Mouse (Mus musculus): ENCODE data around the gene Gm5447. TPM values are rescaled to one million over a fixed set of nuclear protein-coding genes. Genes with fewer than 3 reads are reported as not detected.

The Gm5447 gene
- polyA plus RNA-seq (2011; ENCODE audit: insufficient read depth, insufficient read length, low read depth, missing spikeins), result 0.38 TPM in 1 of 2 replicates, not detected in the other

DNA sequence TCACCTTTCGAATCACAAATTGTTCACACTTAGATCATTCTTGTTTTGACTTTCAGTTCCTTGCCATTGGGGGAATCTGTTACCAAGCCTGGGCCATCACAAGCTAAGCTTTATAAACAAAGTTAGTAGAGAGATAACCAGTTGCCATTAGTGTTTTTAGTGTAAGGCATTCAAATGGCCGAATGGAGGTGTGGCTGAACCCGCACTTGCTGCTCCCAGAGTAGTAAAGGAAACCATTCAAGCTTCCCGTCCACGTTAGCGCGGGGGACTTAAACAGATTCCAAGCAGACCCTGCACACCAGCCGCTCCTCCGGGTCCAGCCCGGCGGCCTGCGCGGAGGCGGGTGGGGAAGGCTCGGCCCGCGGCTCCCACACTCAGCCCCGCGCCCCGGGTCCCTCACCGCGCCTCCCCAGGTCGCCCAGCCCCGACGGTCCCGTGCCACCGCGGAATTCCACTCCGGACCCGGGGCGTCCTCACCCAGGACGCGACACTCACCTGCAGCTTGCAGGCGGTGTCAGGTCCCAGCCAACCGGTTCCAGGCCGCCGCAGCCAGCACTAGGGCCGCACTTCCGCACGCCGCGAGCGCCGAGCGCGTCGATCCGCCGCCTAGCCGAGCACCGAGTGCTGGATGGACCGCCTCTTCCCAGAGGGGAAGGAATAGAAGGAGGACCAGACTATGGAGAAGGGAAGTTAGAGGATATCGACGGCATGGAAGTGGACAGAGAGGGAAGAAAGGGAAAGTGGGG is at the start of gene Gm5447, which contains the start of gene Exoc2:
Gm5447 (plus strand) TSS at position 704 of the 746 bp plus-strand sequence.
Exoc2 (minus strand) TSS at position 593 of the 746 bp plus-strand sequence.
- peak within 1 kb of the TSS; percentile 70 for H3K9ac ChIP-seq (ENCODE audit: low read depth, poor library complexity, severe bottlenecking)
- no peaks in the 10 kb centered on the region for H3K36me3 ChIP-seq (ENCODE audit: control insufficient read depth, insufficient read depth, low read length, poor library complexity, severe bottlenecking)
- H3K27me3 ChIP-seq (ENCODE audit: control insufficient read depth, insufficient read depth, low read length, poor library complexity, severe bottlenecking), result no peaks in the 10 kb centered on the region
- no peaks in the 10 kb centered on the region for H3K4me1 ChIP-seq (ENCODE audit: control insufficient read depth, insufficient read depth, low read length)
- H3K27ac ChIP-seq (ENCODE audit: insufficient read depth, low read length), result peak within 1 kb of the TSS; percentile 26; the same call in 1 of the 2 replicates
- peak within 1 kb of the TSS; percentile 72 for H3K4me3 ChIP-seq (ENCODE audit: low read depth, low read length)
- no peaks in the 10 kb centered on the region for H3K9me3 ChIP-seq (replicated peaks; ENCODE audit: control insufficient read depth, insufficient read depth, low read length, poor library complexity, severe bottlenecking)
- TF ChIP-seq CTCF (IDR thresholded peaks at IDR 0.05; ENCODE audit: low read depth, low read length), result no peak
- TF ChIP-seq POLR2A (IDR thresholded peaks at IDR 0.05; ENCODE audit: insufficient read depth, low read length), result no peak
- TF ChIP-seq EP300 (IDR thresholded peaks at IDR 0.05; ENCODE audit: insufficient read depth, low read depth, low read length), result 0 out of 2 replicates have a peak, but pooled peaks have one; percentile 48

DNA sequence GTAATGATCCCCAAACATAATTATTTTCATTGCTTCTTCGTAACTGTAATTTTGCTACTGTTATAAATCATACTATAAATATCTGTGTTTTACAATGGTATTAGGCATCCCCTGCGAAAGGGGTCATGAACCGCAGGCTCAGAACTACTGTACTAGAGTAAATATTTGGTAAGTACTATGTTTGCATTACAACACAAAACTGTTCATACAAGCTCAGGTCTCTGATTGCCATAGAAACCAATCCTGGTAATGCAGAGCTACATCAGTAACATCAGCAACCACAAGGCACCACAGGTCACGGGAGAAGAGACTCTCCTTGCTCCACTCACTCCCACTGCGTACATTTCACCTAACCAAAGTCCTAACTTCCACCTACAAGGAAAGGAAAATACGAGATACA is 49.7 kb upstream of the Gm5447 start:
- Histone ChIP-seq H3K4me3 (ENCODE audit: low read depth, low read length) (no peak overlapping the region), H3K36me3 (ENCODE audit: control insufficient read depth, insufficient read depth, low read length, poor library complexity, severe bottlenecking) (no peaks in the 10 kb centered on the region; the same call in 1 of the 2 replicates), H3K27me3 (ENCODE audit: control insufficient read depth, insufficient read depth, low read length, poor library complexity, severe bottlenecking) (no peaks in the 10 kb centered on the region), H3K9ac (ENCODE audit: low read depth, poor library complexity, severe bottlenecking) (no peak overlapping the region), H3K27ac (ENCODE audit: insufficient read depth, low read length) (no peak overlapping the region), H3K9me3 (replicated peaks; ENCODE audit: control insufficient read depth, insufficient read depth, low read length, poor library complexity, severe bottlenecking) (no peaks in the 10 kb centered on the region), H3K4me1 (ENCODE audit: control insufficient read depth, insufficient read depth, low read length) (no peaks in the 10 kb centered on the region)
- TF ChIP-seq EP300 (IDR thresholded peaks at IDR 0.05; ENCODE audit: insufficient read depth, low read depth, low read length), result no peak
- TF ChIP-seq CTCF (IDR thresholded peaks at IDR 0.05; ENCODE audit: low read depth, low read length), result no peak
- no peak for TF ChIP-seq POLR2A (IDR thresholded peaks at IDR 0.05; ENCODE audit: insufficient read depth, low read length)

DNA sequence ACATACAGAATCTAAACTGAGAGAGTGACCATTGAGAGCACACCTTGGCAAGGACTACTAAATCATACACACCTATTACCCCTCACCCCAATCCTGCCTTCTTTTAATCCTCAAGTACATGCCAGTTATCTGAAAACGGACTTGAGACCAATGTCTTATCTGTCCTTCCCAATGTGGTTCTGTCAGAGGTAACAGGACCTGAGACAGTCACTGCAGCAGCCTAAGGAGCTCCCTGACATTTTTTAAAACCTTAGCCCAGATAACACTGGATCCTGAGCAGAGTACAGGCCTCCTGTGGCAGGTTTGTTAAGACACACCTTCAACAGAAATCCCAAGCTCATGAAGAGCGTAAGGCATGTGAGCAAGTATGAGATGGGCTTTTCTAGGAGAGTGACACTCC is 44.9 kb upstream of the Gm5447 start:
- Histone ChIP-seq H3K27me3 (ENCODE audit: control insufficient read depth, insufficient read depth, low read length, poor library complexity, severe bottlenecking) (no peaks in the 10 kb centered on the region), H3K9ac (ENCODE audit: low read depth, poor library complexity, severe bottlenecking) (no peak overlapping the region), H3K4me3 (ENCODE audit: low read depth, low read length) (no peak overlapping the region), H3K27ac (ENCODE audit: insufficient read depth, low read length) (no peak overlapping the region), H3K9me3 (replicated peaks; ENCODE audit: control insufficient read depth, insufficient read depth, low read length, poor library complexity, severe bottlenecking) (no peaks in the 10 kb centered on the region), H3K4me1 (ENCODE audit: control insufficient read depth, insufficient read depth, low read length) (peaks cover 2% of the 10 kb centered on the region), H3K36me3 (ENCODE audit: control insufficient read depth, insufficient read depth, low read length, poor library complexity, severe bottlenecking) (no peaks in the 10 kb centered on the region; the same call in 1 of the 2 replicates)
- TF ChIP-seq CTCF (IDR thresholded peaks at IDR 0.05; ENCODE audit: low read depth, low read length) (no peak), EP300 (IDR thresholded peaks at IDR 0.05; ENCODE audit: insufficient read depth, low read depth, low read length) (no peak), POLR2A (IDR thresholded peaks at IDR 0.05; ENCODE audit: insufficient read depth, low read length) (no peak)

DNA sequence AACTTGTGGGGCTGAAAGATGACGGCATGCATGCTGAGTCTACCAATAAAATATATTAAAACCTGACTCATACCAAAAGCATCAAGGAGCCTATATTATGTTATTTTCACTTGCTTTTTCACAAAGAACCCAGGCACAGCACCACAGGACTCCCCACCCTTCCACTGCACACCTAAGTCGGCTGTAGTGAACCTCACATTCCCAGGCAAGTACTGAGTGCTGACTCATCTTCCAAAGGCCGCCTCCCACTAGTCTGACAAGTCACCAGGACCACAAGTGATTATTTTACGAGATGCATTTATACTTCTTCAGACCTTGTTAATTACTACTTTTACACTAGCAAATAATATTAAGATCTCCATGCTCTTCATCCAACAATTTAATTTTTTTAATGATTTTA is 42.4 kb upstream of the Gm5447 start:
- no peak for TF ChIP-seq POLR2A (IDR thresholded peaks at IDR 0.05; ENCODE audit: insufficient read depth, low read length)
- no peak for TF ChIP-seq EP300 (IDR thresholded peaks at IDR 0.05; ENCODE audit: insufficient read depth, low read depth, low read length)
- TF ChIP-seq CTCF (IDR thresholded peaks at IDR 0.05; ENCODE audit: low read depth, low read length), result no peak
- no peaks in the 10 kb centered on the region for H3K9me3 ChIP-seq (replicated peaks; ENCODE audit: control insufficient read depth, insufficient read depth, low read length, poor library complexity, severe bottlenecking)
- H3K4me3 ChIP-seq (ENCODE audit: low read depth, low read length), result no peak overlapping the region
- H3K9ac ChIP-seq (ENCODE audit: low read depth, poor library complexity, severe bottlenecking), result no peak overlapping the region
- H3K27me3 ChIP-seq (ENCODE audit: control insufficient read depth, insufficient read depth, low read length, poor library complexity, severe bottlenecking), result no peaks in the 10 kb centered on the region
- no peaks in the 10 kb centered on the region for H3K36me3 ChIP-seq (ENCODE audit: control insufficient read depth, insufficient read depth, low read length, poor library complexity, severe bottlenecking)
- no peak overlapping the region for H3K27ac ChIP-seq (ENCODE audit: insufficient read depth, low read length)
- H3K4me1 ChIP-seq (ENCODE audit: control insufficient read depth, insufficient read depth, low read length), result peaks cover 2% of the 10 kb centered on the region

DNA sequence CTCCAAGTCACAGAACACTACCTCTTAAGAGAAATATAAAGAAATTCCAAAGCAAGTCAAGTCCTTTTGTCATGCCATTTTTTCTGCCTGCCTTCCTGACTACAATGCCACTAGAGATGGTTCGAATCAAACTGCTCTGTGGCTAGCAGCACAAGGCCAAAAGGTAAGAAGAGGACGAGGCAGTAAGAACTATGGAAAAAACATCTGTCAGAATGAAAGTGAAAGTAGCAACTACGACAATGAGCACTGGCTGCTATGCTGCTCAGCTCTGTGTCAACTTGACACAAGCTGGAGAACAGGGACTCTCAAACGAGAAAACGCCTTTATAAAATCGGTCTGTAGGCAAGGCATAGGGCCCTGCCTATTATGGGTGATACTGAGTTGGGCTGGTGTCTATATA is 41.0 kb upstream of the Gm5447 start:
- no peak overlapping the region for H3K27ac ChIP-seq (ENCODE audit: insufficient read depth, low read length)
- H3K9me3 ChIP-seq (replicated peaks; ENCODE audit: control insufficient read depth, insufficient read depth, low read length, poor library complexity, severe bottlenecking), result no peaks in the 10 kb centered on the region
- peaks cover 2% of the 10 kb centered on the region for H3K4me1 ChIP-seq (ENCODE audit: control insufficient read depth, insufficient read depth, low read length)
- H3K36me3 ChIP-seq (ENCODE audit: control insufficient read depth, insufficient read depth, low read length, poor library complexity, severe bottlenecking), result no peaks in the 10 kb centered on the region
- no peak overlapping the region for H3K9ac ChIP-seq (ENCODE audit: low read depth, poor library complexity, severe bottlenecking)
- no peaks in the 10 kb centered on the region for H3K27me3 ChIP-seq (ENCODE audit: control insufficient read depth, insufficient read depth, low read length, poor library complexity, severe bottlenecking)
- H3K4me3 ChIP-seq (ENCODE audit: low read depth, low read length), result no peak overlapping the region
- TF ChIP-seq EP300 (IDR thresholded peaks at IDR 0.05; ENCODE audit: insufficient read depth, low read depth, low read length) (no peak), CTCF (IDR thresholded peaks at IDR 0.05; ENCODE audit: low read depth, low read length) (no peak), POLR2A (IDR thresholded peaks at IDR 0.05; ENCODE audit: insufficient read depth, low read length) (no peak)

DNA sequence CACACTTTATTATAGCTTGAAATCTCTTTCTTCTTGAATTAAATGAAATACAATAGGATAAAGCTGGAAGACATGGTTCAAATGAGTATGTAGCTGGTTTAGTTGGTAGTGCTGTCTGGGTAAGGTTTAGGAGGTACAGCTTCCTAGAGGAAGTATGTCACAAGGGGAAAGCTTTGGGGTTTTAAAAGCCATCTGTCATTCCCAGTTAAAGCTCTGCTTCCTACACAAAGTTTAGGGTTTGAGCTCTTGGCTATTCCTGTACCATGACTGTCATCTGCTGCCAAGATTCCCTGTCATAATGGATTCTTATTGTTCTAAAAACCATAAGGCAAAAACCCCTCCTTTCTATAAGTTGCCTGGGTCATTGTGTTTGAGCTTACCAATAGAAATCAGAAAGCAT is 28.2 kb upstream of the Gm5447 start:
- TF ChIP-seq POLR2A (IDR thresholded peaks at IDR 0.05; ENCODE audit: insufficient read depth, low read length) (no peak), CTCF (IDR thresholded peaks at IDR 0.05; ENCODE audit: low read depth, low read length) (no peak), EP300 (IDR thresholded peaks at IDR 0.05; ENCODE audit: insufficient read depth, low read depth, low read length) (no peak)
- H3K27me3 ChIP-seq (ENCODE audit: control insufficient read depth, insufficient read depth, low read length, poor library complexity, severe bottlenecking), result no peaks in the 10 kb centered on the region
- H3K27ac ChIP-seq (ENCODE audit: insufficient read depth, low read length), result no peak overlapping the region
- H3K9ac ChIP-seq (ENCODE audit: low read depth, poor library complexity, severe bottlenecking), result no peak overlapping the region
- H3K4me1 ChIP-seq (ENCODE audit: control insufficient read depth, insufficient read depth, low read length), result no peaks in the 10 kb centered on the region
- H3K9me3 ChIP-seq (replicated peaks; ENCODE audit: control insufficient read depth, insufficient read depth, low read length, poor library complexity, severe bottlenecking), result no peaks in the 10 kb centered on the region
- no peak overlapping the region for H3K4me3 ChIP-seq (ENCODE audit: low read depth, low read length)
- H3K36me3 ChIP-seq (ENCODE audit: control insufficient read depth, insufficient read depth, low read length, poor library complexity, severe bottlenecking), result no peaks in the 10 kb centered on the region
